Mouse (Mus musculus) midbrain, embryonic 14.5 days (tissue): ENCODE results near the gene Trim7. TPM values are rescaled to one million over a fixed set of nuclear protein-coding genes. Genes with fewer than 3 reads are reported as not detected.
A peak's percentile ranks its signal among the peaks of the same experiment; 100 is the strongest.
"Not testable (repeated sequence)": the region's sequence is repeated elsewhere in the genome, so short reads cannot be mapped to it uniquely, and the experiment has no call there.

ENCODE experiments used
- ATAC-seq: fragments of 200-750 bp; cut with Nextera tagmentation; 2 replicates; pipeline ENCODE4 v1.8.0; 2017; ENCODE audit warnings: moderate number of reproducible peaks, moderate library complexity; ENCODE audit not compliant: low FRiP score, low TSS enrichment
- DNase-seq: peaks from one replicate; pipeline ENCODE4 v3.0.0-alpha.2; 2015
- H3K27ac ChIP-seq: fragments of 300-500 bp; sonication (generic); replicated peaks from 2 replicates; pipeline ENCODE4 v1.5.1; 2014; ENCODE audit warnings: mild to moderate bottlenecking, low read depth, low read length, moderate library complexity
- H3K27me3 ChIP-seq: fragments of 300-500 bp; sonication (generic); 2 replicates; pipeline ENCODE4 v1.6.1; 2014; ENCODE audit warnings: low read length, control low read depth, mixed read lengths; ENCODE audit not compliant: control insufficient read depth, insufficient read depth
- H3K36me3 ChIP-seq: fragments of 300-500 bp; sonication (generic); 2 replicates; pipeline ENCODE4 v1.6.1; 2014; ENCODE audit warnings: low read length, control low read depth; ENCODE audit not compliant: control insufficient read depth, insufficient read depth
- H3K4me1 ChIP-seq: fragments of 300-500 bp; sonication (generic); 2 replicates; pipeline ENCODE4 v1.6.1; 2014; ENCODE audit warnings: mild to moderate bottlenecking, antibody characterized with exemption, low read length, control low read depth; ENCODE audit not compliant: control insufficient read depth, insufficient read depth
- H3K4me2 ChIP-seq: fragments of 300-500 bp; sonication (generic); 2 replicates; pipeline ENCODE4 v1.6.1; 2014; ENCODE audit warnings: mild to moderate bottlenecking, low read length, moderate library complexity
- H3K4me3 ChIP-seq: fragments of 300-500 bp; sonication (generic); replicated peaks from 2 replicates; pipeline ENCODE4 v1.5.1; 2014; ENCODE audit warnings: low read depth, low read length
- H3K9ac ChIP-seq: fragments of 300-500 bp; sonication (generic); replicated peaks from 2 replicates; pipeline ENCODE4 v1.6.1; 2014; ENCODE audit warnings: mild to moderate bottlenecking, low read length, moderate library complexity
- H3K9me3 ChIP-seq: fragments of 300-500 bp; sonication (generic); 2 replicates; pipeline ENCODE4 v1.6.1; 2016; ENCODE audit warnings: low read length, control low read depth, mixed read lengths; ENCODE audit not compliant: control insufficient read depth
- WGBS: fragments of 180-500 bp; shearing (Covaris S2); extraction: QIAGEN DNeasy Blood & Tissue Kit; methylation state at CpG from one replicate; pipeline ENCODE4 v1.1.7; 2014; 5-methylcytosine and 5-hydroxymethylcytosine counted together
- polyA plus RNA-seq: library from polyadenylated mRNA; unstranded; fragments of >200 nt; fragmentation: Nextera tagmentation; extraction: Ambion mirVana; gene quantifications from 2 replicates; pipeline ENCODE4 v1.2.1, GENCODE M21; 2014

Gene Trim7
- 0.75 and 1.6 TPM in 2 replicates for polyA plus RNA-seq

DNA sequence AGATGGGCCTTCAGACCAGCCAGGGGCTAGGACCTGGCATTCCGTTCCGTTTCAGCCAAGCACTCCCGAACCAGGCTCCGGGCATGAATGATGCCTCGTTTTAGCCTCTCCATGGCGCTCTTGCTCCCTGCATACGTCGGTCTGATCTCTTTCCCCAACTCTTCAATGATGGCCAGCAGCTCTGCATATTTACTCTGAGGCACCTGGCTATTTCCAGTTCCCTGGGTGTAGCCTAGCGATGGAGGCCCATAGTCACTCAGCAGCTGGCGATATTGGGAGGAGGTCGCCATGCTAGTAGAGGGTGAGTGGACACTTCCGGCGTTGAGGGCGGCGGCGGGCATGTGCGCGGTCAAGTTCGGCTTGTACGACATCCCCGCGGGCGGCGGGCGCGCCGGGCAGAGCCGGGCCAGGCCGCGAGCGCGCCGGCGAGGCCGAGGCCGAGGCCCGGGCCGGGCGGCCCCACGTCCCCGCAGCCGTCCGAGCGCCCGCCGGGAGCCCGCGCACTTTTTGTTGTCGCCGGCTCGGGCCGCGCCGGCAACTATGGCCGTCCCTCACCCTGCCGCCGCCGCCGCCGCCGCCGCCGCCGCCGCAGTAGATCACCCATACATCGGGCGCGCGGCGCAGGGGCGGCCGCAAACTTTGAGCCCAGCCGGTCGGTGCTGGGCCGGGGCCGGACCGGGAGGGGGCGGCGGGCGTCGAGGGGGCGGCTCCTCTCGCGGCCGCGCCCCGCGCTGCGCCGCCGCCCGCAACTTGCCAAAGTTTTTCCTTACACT lies at the start of gene Trim7, which contains the start of gene Gm12184:
Gene Trim7 (plus strand): TSS at position 162 of the 773 bp plus-strand sequence.
Gene Gm12184 (minus strand): TSS at position 677 of the 773 bp plus-strand sequence.
- peaks cover 10% of the 10 kb centered on the region; the same call in 1 of the 2 replicates for H3K4me1 ChIP-seq
- not testable (repeated sequence) for DNase-seq, H3K9ac ChIP-seq, H3K27ac ChIP-seq, H3K36me3 ChIP-seq, H3K9me3 ChIP-seq
- under 1% methylated on average over 42 of the region's 92 CpGs for WGBS
- peak; percentile 80 for ATAC-seq
- H3K27me3 ChIP-seq: peaks cover 18% of the 10 kb centered on the region
- peak within 1 kb of the TSS; percentile 51 for H3K4me2 ChIP-seq
- peak within 1 kb of the TSS; percentile 39 for H3K4me3 ChIP-seq

- no peaks in the 10 kb centered on the region for H3K36me3 ChIP-seq
- no peak overlapping the region for H3K4me2 ChIP-seq
- H3K9ac ChIP-seq: no peak overlapping the region
- no peaks in the 10 kb centered on the region for H3K27me3 ChIP-seq
- peaks cover 5% of the 10 kb centered on the region; the same call in 1 of the 2 replicates for H3K4me1 ChIP-seq
- DNase-seq: no peak
- WGBS: 45% methylated on average over 9 of the region's 9 CpGs
- H3K27ac ChIP-seq: no peak overlapping the region
- no peaks in the 10 kb centered on the region for H3K9me3 ChIP-seq
- H3K4me3 ChIP-seq: no peak overlapping the region
- no peak; the same call in 1 of the 2 replicates for ATAC-seq
Observed at GRCm38 (mm10) chr11:48776664-48777063, 49.3 kb upstream of the Trim7 start.

DNA sequence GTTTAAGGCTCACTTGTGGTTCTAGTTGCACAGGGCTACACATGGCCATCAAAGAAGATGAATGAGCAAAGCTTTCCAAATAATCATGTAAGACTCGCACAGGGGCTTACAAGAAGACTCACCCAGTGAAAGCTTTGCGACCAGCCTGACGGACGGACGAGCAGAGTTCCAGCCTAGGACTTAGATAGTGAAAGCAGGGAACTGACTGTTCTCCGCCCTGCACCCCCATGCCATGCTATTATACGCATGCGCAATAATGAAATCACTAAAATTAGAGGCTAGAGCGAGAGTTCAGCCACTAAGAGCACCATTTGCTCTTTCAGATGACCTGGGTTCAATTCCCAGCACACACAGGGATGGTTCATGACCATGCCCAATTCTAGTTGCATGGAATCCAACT lies 48.6 kb upstream of the Trim7 start:
- no peak overlapping the region for H3K27ac ChIP-seq
- ATAC-seq: no peak
- no peaks in the 10 kb centered on the region for H3K27me3 ChIP-seq
- H3K9me3 ChIP-seq: no peaks in the 10 kb centered on the region
- H3K4me1 ChIP-seq: peaks cover 5% of the 10 kb centered on the region; the same call in 1 of the 2 replicates
- no peaks in the 10 kb centered on the region for H3K36me3 ChIP-seq
- WGBS: 93% methylated on average over 9 of the region's 9 CpGs
- no peak overlapping the region for H3K9ac ChIP-seq
- H3K4me2 ChIP-seq: no peak overlapping the region
- H3K4me3 ChIP-seq: no peak overlapping the region
- DNase-seq: no peak

DNA sequence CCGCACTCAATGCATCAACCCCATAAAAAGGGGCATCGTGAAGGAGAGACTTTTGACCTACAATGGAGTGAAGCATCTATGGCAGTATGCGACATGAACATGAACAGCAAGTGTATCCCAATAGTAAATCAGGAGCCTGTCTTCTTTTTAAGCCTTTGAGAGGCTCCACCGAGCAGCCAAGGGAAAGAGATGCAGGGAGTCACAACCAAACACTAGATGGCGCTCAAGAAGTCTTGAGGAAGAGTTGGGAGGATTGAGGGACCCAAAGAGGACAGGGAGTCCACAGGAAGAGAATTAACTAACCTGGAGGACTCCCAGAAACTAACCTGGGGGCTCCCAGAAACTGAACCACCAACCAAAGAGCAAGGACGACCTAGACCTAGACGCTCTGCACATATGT lies 46.5 kb upstream of the Trim7 start:
- Histone ChIP-seq H3K27ac (no peak overlapping the region), H3K36me3 (no peaks in the 10 kb centered on the region), H3K4me1 (peaks cover 1% of the 10 kb centered on the region; the same call in 1 of the 2 replicates), H3K27me3 (no peaks in the 10 kb centered on the region), H3K9me3 (no peaks in the 10 kb centered on the region), H3K4me3 (no peak overlapping the region), H3K9ac (no peak overlapping the region), H3K4me2 (no peak overlapping the region)
- 36% methylated on average over 7 of the region's 7 CpGs for WGBS
- ATAC-seq: no peak
- peak; percentile 49 for DNase-seq

DNA sequence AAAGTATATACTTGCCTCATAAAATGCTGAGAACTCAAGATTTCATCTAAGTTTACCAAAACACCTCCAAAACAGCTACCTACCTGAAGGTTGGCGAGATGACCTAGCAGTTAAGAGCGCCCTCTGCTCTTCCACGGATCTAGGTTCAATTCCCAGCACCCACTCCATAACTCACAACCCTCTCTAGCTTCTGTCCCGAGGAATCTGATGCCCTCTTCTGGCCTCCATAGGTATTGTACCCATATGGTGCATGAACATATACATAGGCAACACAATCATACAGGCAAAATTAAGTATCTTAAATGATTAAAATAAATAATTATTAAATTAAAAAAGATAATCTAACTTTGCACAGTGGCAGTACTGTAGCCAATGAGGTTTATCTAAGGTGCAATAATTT lies 43.7 kb upstream of the Trim7 start:
- no peaks in the 10 kb centered on the region for H3K27me3 ChIP-seq
- no peak overlapping the region for H3K9ac ChIP-seq
- H3K9me3 ChIP-seq: no peaks in the 10 kb centered on the region
- no peak overlapping the region for H3K4me2 ChIP-seq
- ATAC-seq: no peak
- DNase-seq: no peak
- no peaks in the 10 kb centered on the region for H3K36me3 ChIP-seq
- no peak overlapping the region for H3K27ac ChIP-seq
- 81% methylated on average over 4 of the region's 4 CpGs for WGBS
- H3K4me3 ChIP-seq: no peak overlapping the region
- H3K4me1 ChIP-seq: no peaks in the 10 kb centered on the region

- DNase-seq (peak; percentile 74), ATAC-seq (peak; percentile 76)
- no peaks in the 10 kb centered on the region for H3K9me3 ChIP-seq
- H3K4me1 ChIP-seq: no peaks in the 10 kb centered on the region
- peak overlapping the region; percentile 39 for H3K4me3 ChIP-seq
- no peak overlapping the region for H3K9ac ChIP-seq
- WGBS: 48% methylated on average over 10 of the region's 10 CpGs
- H3K36me3 ChIP-seq: no peaks in the 10 kb centered on the region
- peak overlapping the region; percentile 20; the same call in 1 of the 2 replicates for H3K27ac ChIP-seq
- H3K4me2 ChIP-seq: peak overlapping the region; percentile 59
- no peaks in the 10 kb centered on the region for H3K27me3 ChIP-seq
Observed at GRCm38 (mm10) chr11:48787455-48788211, 38.3 kb upstream of the Trim7 start.

GRCm38 (mm10) chr11:48788311-48789089 lies 37.4 kb upstream of the Trim7 start:
- WGBS: 6% methylated on average over 16 of the region's 16 CpGs
- peak overlapping the region; percentile 20; the same call in 1 of the 2 replicates for H3K27ac ChIP-seq
- H3K4me3 ChIP-seq: peak overlapping the region; percentile 39
- no peaks in the 10 kb centered on the region for H3K9me3 ChIP-seq
- H3K9ac ChIP-seq: peak overlapping the region; percentile 48; the same call in 1 of the 2 replicates
- peak overlapping the region; percentile 59 for H3K4me2 ChIP-seq
- H3K36me3 ChIP-seq: no peaks in the 10 kb centered on the region
- DNase-seq (peak; percentile 90), ATAC-seq (peak; percentile 87)
- no peaks in the 10 kb centered on the region for H3K27me3 ChIP-seq
- H3K4me1 ChIP-seq: no peaks in the 10 kb centered on the region

DNA sequence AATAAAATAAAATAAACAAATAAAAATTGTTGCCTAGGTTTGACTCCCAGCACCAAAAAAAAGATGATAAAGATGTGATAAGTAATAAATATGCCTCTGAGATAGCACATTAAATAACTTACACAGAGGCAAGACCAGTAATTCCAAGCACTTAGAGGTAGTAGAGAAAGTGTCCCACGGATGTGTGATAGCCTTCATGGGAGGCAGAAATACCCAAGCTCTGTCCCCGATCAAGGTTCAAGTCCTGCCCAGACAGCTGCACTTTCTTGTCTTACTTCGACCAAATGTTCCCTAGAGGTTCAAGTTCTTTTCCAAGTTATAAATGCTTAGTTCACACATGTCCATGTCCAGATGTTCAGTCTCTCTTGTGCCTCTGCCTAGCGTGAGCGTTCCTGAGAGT lies 36.7 kb upstream of the Trim7 start:
- Histone ChIP-seq H3K27me3 (no peaks in the 10 kb centered on the region), H3K4me2 (no peak overlapping the region), H3K4me3 (no peak overlapping the region), H3K36me3 (no peaks in the 10 kb centered on the region), H3K27ac (no peak overlapping the region), H3K9me3 (no peaks in the 10 kb centered on the region), H3K4me1 (no peaks in the 10 kb centered on the region), H3K9ac (no peak overlapping the region)
- ATAC-seq: no peak
- 86% methylated on average over 5 of the region's 5 CpGs for WGBS
- DNase-seq: no peak
